Mouse (Mus musculus) hematopoietic stem cell, adult 5-6 weeks (primary cell): ENCODE measurements at regions not wholly inside any gene's neighbourhood (a gene's known extent, or its start where the extent isn't known, plus 50 kb on each side); places are given as distances from the start of the nearest gene placed in this dataset.

Experiments
- ATAC-seq, 2 experiments: fragments of 125-278 bp in 1 of 2; replicated peaks in 1 of 2; 2 replicates each; pipeline ENCODE4 v1.8.0; 2016 to 2017; ENCODE audit warnings: inconsistent platforms in 2 of 2, mild to moderate bottlenecking in 2 of 2, moderate number of reproducible peaks in 2 of 2, low read depth in 1 of 2, moderate TSS enrichment in 1 of 2; ENCODE audit not compliant: low FRiP score in 2 of 2, poor library complexity in 2 of 2, severe bottlenecking in 2 of 2, insufficient read depth in 1 of 2, low TSS enrichment in 1 of 2

DNA sequence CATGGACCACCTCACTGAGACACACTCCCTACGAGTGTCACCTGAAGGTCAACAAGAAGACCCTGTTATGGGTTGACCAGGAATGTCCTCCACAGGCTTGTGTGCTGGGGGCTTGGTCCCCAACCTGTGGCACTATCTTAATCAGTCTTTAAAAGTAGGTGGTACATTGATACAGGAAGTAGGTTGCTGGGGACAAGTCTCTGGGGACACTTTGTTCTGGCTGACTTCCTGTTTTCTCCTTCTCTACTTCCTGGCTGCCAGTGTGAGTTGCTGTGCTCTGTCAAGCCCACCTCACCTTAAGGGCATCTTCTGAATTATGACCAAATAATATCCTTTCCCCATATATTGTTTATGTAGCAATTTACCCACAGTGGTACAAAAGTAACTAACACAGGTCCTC is 96.1 kb downstream of the Cct6b start:
- no peak for ATAC-seq

DNA sequence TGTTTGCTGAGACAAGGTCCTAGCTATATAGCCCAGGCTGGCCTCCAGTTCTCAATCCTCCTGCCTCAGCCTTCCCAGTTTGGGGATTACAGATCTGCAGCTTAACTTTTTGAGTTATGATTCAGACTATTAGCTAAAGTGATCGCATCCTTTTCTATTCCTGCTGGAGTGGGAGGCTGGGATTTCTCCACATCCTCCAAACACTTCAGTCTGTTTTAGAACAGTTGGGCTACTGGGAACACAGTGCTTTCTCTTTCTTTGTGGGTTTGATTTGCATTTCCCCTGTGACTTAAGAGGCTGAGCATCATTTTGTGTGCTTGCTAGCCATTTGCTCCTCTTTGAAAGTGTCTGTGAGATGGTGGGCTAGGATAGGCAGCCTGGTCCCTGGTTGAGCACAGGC is 100.0 kb downstream of the Cct6b start:
- no peak for ATAC-seq

DNA sequence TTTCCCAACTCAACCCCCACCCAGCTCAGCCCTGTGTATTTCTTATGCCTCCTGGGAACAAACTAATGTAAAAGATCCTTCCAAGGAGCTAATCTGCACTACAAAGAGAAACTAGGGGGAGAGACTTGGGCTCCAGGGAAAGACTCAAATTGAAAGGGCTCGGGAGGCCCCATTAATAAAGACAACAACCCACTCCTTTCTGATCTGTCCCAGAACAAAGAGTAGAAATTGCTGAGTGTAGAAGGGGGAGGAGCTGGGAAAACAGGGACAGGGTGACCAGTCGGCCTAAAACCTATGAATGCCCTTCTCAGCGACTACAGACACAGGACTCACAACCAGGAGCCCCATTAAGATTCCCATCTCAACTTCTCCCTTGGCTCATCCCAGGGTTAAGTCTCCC is 102.0 kb downstream of the Cct6b start:
- no peak for ATAC-seq

DNA sequence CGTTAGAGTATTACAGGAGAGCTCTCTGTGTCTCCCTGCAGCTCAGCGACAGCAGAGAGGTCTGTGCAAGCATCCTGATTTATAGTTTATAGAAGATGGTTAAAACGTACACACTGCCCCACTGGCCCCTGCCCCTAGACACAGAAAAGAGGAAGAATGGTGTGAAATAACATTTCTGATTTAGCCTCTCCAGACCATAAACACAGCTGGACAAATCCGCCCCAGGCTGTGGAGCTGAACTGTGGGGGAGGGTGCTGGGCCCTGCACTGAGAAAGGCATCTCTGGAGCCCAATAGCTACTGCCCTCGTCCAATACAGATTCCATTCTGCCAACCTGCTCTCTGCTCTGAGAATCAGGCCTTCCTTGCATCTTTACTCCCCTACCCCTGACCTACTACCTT is 112.4 kb downstream of the Cct6b start:
- ATAC-seq, result no peak

DNA sequence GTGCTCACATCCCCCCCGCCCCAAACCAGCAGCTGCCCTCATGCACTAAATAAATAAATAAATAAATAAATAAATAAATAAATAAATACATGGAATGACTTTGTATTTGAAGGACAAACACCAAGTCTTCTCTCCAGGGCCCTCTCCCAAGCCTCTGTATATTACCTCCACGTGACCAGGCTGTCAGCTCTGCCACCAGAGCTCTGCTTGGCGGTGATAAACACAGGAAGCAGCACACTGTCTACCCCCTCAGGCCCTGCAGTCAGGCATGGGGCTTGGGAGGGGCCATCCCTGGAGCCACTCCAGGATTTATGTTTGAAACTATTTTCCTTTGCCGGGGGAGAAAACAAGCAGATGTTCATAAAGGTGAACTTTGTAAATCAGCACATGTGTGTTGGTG is 125.6 kb downstream of the Cct6b start:
- no peak for ATAC-seq

DNA sequence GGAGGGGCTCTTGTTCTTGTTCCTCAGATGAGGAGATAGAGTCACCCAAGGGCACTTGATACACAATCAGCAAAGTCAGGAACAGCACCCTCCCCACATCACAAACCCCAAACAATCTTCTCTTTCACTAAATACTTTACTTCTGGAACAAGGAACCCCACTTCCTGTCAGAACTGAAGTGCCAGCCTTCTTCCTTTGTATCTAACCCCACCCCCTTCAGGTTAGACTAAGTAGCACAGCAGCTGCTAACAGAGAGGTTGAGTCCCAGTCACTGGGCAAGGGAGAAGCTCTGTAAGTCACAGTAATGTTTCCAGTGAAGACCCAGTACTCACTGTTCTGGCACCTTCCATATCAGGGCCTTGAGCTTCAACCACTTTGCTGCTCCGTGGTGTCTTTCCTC is 131.9 kb downstream of the Cct6b start:
- no peak for ATAC-seq

DNA sequence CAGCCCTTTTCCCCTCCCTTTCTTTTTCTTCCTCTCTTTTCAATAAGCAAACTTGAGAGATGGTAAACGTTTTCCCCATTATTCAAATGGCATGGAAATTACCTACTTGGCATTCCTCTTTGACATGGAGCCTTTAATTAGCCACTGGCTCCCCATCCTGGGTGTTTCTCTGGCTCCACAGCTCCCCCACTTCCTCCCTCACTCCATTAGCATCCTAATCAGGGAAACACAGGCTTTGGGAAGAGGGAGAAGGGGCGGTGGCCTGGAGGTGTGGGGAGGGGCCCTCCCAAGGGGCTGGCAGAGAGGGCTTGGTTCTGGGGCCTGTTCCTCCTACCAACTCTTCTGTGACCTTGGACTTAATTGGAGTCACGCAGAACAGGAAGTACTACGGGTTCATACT is 132.7 kb downstream of the Cct6b start:
- no peak for ATAC-seq

DNA sequence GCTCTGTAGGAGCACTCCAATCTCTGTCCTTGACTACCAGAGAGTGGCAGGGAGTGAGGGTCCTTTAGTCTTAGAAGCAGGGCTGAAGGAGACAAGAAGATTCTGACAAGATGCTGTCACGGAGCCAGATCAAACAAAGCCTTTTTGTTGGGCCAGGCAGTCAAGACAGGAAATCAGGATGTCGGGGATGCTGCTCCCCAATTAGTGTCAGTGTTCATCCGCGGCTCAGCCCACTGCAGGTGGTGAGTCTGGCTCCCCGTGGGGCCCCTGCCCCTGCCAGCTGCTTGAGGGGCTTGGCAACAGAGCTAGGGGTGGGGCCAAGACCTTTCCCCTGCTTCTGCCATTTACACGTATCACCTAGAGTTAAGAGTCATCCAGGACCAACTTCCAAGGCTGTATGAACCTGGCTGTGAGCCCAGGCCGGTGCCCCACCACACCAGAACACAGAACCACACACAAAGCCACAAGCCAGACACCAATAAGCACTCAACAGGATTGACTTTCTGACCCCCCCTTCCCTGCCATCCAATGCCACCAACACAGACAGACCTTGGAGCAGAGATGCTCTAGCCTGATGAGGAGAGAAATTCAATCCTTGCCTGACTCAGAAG is 137.5 kb downstream of the Cct6b start:
- no peak for ATAC-seq

DNA sequence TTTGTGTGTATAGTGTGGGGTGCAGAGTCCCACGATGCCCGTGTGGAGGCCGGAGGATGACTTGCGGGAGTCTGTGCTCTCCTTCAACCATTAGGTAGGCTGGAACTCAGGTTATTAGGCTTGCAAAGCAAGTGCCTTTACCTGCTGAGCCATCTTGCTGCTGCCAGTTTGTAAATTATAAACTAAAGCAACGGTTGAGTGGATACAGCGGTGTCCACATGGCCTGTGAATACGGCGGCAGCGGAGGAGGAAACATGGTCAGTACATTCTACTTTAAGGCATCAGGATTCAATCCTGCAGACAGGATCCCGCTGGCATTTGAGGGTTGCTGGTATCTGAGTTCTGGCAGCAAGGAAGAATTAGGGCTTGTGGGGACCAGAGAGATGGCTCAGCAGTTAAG is 143.1 kb downstream of the Cct6b start:
- no peak for ATAC-seq

DNA sequence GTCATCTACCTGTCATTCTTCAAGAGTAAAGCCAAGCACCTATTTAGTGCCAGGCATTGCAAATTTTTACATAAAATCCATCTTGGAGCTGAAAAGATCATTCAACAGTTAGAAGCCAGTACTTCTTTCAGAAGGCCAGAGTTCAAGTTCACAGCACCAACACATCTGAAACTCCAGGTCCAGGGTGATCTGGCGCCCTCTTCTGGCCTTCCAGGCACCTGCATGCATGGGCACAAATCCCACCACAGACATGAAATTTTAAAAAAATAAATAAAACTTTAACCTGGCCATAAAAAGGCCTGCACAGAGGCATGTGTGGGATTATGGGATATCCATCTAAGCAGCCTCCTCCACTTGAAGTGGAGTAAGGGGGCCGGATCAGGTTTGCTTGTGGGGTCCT is 144.7 kb downstream of the Cct6b start:
- no peak for ATAC-seq

DNA sequence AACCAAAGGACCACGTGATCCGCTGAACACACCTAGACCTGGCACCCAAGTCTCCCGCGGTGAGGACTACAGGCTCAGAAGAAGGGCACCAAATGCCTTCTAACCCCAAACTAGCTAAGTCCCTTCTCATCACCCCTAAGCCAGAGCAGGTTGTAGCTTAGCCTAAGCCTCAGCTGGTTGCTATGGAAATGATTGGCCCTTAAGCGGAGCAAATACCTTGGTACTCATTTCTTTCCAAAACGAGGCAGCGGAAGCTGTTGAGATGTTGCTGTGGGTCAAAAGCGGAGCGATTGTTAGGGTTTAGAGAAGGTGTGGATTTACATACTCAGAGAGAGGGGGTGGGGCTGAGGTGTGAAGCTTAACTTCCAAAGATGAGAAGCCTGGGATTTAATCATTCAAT is 145.7 kb downstream of the Cct6b start:
- ATAC-seq, result peak in 1 of 2 experiments; percentile 30; a peak in 1 of 4 replicates

DNA sequence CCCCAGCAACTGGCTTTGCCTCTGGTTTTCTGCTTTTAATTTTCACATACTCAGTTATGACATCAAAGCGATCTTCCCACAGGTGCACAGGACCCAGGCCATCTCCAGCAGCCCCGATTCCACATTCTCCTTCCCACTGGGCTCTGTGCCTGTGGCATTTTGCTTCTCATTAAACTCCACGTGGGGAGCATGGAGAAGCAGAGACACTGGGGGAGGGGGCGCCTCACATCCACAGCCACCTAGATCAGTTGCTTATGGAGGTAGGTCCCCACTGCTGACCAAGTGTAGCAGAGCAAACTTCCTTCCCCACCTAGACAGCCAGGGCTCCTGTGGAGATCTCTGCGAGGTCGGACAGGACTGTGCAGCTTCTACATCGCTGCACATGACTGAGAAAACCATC is 147.3 kb downstream of the Cct6b start:
- ATAC-seq, result no peak

DNA sequence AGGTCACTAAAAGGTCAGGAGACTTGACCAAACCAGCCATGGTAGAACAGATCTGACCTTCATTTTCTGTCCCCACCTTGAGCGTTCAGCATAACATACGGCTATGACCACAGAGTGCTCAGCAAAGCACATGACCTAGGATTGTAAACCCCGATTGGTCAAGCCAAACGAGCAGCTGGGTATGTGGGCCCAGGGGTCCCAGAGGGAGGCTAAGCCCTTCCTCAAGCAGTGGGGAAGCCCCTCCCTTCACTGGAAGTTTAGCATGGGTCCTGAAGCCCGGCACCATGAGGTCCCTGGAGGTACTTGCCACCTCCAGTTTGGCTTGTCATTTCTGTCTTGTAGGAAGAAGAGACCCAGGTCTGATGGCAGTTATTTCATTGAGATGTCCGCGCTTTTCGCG is 149.8 kb downstream of the Cct6b start:
- ATAC-seq, result no peak

DNA sequence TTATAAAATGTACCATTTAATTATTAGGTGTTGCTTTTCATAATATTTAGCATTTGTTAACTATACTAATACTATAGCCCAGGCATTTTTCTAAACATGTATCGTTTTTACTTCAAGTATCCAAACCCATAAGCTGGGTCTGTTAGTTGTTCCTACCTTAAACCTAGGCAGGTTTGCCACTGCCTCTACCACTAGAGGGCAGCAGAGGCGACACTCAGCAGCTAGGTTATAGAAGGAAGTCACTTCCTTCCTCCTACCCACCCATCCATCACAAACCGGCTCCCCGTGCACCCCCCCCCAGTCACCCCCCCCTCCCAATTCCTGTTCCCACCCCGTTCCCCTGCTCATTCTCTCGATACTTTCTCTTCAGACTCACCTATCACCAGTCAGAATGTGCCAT is 150.6 kb downstream of the Cct6b start:
- ATAC-seq, result peak in 1 of 2 experiments; percentile 61; a peak in 3 of 4 replicates

DNA sequence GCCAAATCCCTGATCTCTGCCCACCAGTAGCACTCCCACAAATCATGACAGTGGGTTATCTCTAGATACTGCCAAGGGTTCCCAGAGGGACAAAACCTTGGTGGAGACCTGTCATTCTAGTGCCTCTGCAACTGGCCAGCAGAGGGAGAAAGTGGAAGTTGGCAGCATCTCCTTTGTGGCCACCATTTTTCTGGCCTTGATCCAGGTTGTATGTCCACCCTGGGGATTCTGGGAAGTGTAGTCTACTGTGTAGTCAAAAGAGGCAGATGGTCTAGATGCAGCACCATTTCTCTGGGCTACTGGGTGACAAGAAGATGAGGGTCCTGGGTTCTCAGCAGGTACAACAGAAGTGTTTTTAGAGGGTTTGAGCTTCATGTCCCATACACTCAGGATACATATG is 152.1 kb downstream of the Cct6b start:
- peak; percentile 35 to 36 for ATAC-seq

DNA sequence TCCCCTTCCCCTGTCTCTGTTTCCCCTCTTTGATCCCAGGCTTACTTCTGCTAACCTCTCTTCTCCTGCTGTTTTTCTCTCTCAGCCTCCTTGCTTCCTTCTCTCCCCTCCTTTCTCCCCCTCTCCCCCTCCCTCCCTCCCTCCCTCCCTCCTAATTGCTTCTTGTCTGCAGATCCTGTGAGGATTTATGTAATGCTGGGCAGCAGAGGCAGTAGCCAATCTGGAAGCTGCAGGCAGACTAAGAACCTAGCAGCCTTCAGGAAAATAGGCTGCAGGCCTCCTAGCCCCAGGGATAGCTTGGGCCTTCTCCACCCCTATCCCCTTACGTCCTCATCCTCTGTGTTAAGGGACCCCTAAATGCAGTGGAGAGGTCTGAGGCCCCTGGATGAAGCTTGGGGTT is 155.2 kb downstream of the Cct6b start:
- ATAC-seq, result no peak

DNA sequence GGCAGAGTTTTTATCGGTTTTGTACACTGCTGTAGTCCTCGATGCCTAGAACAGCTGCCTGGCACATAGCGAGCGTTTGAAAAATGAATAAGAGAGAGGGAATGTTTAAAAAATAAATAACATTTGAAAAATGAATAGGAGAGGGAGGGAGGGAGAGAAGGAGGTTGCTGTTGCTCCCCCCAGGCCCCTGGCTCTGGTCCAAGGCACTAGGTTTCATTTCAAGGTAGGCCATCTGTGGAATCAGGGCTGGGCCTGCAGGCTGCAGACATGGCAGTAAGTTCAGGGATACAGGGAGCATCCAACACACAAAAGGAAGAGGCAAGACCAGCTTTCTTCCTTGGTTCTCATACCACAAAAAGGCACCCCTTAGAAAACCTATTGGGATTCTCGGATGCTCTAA is 156.5 kb downstream of the Cct6b start:
- no peak for ATAC-seq

DNA sequence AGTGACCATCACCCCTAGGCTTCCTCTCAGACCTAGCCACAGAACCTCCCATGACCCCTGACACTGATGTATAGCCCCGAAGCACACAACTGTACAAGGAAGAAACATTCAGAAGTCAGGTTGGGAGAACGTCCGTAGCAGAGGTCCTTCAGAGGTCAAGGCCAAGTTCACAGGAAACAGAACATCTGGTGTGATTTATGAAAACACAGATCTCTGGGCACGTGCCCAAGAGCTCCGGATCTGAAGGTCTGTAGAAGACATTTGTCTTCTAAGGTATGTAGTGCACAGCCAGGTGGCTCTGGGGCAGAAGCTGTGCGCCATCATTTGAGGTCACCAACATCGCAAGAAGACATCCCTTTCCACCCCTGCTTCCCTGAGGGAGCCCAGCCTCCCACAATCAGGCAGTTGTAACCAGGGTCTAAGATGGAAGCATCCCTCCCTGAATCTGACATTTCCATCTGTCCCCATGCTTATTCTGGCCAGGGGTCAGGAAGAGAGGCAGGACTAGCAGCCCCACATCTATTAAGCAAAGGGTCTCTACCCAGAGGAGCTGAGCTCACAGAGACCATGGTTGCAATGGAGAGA is 159.8 kb downstream of the Cct6b start:
- no peak for ATAC-seq

DNA sequence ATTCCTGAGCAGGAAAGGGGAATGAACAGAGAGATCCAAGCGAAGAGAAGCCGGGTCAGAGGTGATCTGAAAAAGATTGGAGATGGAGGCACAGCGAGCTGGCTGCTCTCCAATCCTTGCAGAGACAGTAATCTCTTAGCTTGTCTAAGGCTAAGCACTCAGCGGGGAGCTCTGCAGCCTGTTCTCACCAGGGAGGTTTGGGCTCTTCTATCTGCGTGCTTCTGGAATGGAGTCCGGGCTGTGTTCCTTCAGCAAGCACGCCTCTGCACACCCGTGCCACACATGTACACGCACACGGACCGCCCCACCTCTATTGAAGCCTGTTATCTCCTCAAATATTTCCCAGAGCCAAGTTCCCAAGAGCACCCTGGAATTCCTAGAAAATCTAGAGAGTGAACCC is 161.3 kb downstream of the Cct6b start:
- ATAC-seq, result no peak
